Mouse (Mus musculus) macrophage (primary cell): ENCODE data around the gene Vwa5b2. TPM values are rescaled to one million over a fixed set of nuclear protein-coding genes. Genes with fewer than 3 reads are reported as not detected.

Experiments used
- H3K27ac ChIP-seq: fragments of 350-480 bp; formaldehyde crosslinking; 2 replicates; pipeline ENCODE4 v1.9.0; 2021
- H3K36me3 ChIP-seq: fragments of 350-480 bp; formaldehyde crosslinking; 2 replicates; pipeline ENCODE4 v1.9.0; 2021; ENCODE audit errors: inconsistent target
- H3K4me3 ChIP-seq: fragments of 350-480 bp; formaldehyde crosslinking; 2 replicates; pipeline ENCODE4 v1.9.0; 2021; ENCODE audit errors: inconsistent target
- H3K79me2 ChIP-seq: fragments of 350-480 bp; formaldehyde crosslinking; 2 replicates; pipeline ENCODE4 v1.9.0; 2021; ENCODE audit errors: inconsistent target
- WGBS: methylation state at CpG from one replicate; pipeline ENCODE4 v1.1.7; 2026; ENCODE audit warnings: inconsistent platforms; ENCODE audit not compliant: missing documents; 5-methylcytosine and 5-hydroxymethylcytosine counted together
- polyA plus RNA-seq: library from polyadenylated mRNA; stranded (reverse); fragments of 250-400 nt; gene quantifications from 3 replicates; pipeline ENCODE4 v1.2.4, GENCODE M21; 2018; ENCODE audit warnings: inconsistent platforms
- total RNA-seq, 78 experiments: library from RNA; depleted of rRNA; stranded (reverse); fragments of 250-400 nt; gene quantifications; 1 replicate in 9 of 78; 2 replicates in 24 of 78; 3 replicates in 43 of 78; 4 replicates in 2 of 78; pipeline ENCODE4 v1.2.4; 2018; ENCODE audit warnings: inconsistent platforms in 56 of 78

Gene Vwa5b2
- total RNA-seq (2018; cell fraction: chromatin; rRNA removed), result not detected
- not detected for total RNA-seq (2018; cell fraction: cytosol; rRNA removed)
- not detected for total RNA-seq (2018; cell fraction: nucleus; rRNA removed)
- polyA plus RNA-seq, result not detected in 3 replicates

- no peaks in the 10 kb centered on the region for H3K79me2 ChIP-seq
- no peaks in the 10 kb centered on the region for H3K36me3 ChIP-seq
- WGBS, result 5% methylated on average over 24 of the region's 24 CpGs
- H3K27ac ChIP-seq, result no peak within 1 kb of the TSS
- H3K4me3 ChIP-seq, result no peak within 1 kb of the TSS
These were observed at the start of gene Vwa5b2 for GRCm38 (mm10) chr16:20589366-20589938. Gene Vwa5b2, plus strand, starts transcription at chr16:20589471.

DNA sequence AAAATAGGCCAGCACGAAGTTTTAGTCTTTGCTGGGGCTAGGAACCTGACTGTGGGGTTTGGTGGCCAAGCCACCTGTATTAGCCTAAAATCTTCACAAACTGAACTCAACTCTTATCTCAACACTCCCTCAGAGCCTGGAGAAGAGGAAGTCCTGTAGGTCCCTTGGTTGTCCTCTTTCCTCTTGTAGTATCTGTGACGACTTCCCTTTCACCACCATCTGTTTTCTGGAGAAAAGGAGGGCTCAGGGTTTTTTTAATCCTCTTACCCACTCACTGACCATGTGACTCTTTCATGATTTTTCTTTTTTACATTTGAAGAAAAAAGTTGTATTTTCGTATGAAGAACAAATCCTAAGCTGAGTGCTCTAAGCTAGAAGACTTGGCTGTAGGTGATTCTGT, 49.6 kb upstream of the Vwa5b2 start:
- Histone ChIP-seq H3K36me3 (peaks cover 45% of the 10 kb centered on the region), H3K4me3 (no peak overlapping the region), H3K79me2 (peaks cover 60% of the 10 kb centered on the region), H3K27ac (peak overlapping the region; percentile 97)
- 50% methylated on average over 3 of the region's 3 CpGs for WGBS

- no peak overlapping the region for H3K4me3 ChIP-seq
- H3K27ac ChIP-seq, result peak overlapping the region; percentile 97
- peaks cover 58% of the 10 kb centered on the region for H3K79me2 ChIP-seq
- whole genome bisulfite sequencing, result 67% methylated on average over 4 of the region's 4 CpGs
- H3K36me3 ChIP-seq, result peaks cover 51% of the 10 kb centered on the region
These were observed 48.8 kb upstream of the Vwa5b2 start for GRCm38 (mm10) chr16:20540438-20540837.

DNA sequence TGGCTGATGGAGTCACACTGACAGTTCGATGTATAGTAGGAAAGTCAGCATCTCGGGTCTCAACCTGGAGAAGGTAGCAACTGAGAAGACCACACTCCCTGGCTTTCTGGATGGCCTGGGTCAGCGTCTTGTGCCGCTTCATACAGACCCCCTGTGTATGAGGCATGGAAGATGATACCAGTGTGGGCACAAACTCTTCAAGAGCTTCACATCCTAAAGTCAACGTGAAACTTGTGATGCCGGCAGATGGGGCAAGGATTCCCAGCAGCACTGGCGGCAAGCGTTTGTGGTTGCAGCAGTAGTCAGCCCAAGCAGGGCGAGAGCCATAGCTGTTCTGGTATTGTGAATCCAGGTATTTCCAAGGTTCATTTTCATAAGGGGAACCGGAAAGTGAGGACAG, 43.6 kb upstream of the Vwa5b2 start:
- 93% methylated on average over 10 of the region's 10 CpGs for WGBS
- Histone ChIP-seq H3K79me2 (peaks cover 44% of the 10 kb centered on the region), H3K27ac (no peak overlapping the region), H3K36me3 (peaks cover 49% of the 10 kb centered on the region), H3K4me3 (no peak overlapping the region)

GRCm38 (mm10) chr16:20547423-20547822, 41.8 kb upstream of the Vwa5b2 start:
- Histone ChIP-seq H3K27ac (no peak overlapping the region), H3K4me3 (peak overlapping the region; percentile 99; the same call in 1 of the 2 replicates), H3K36me3 (peaks cover 46% of the 10 kb centered on the region)

DNA sequence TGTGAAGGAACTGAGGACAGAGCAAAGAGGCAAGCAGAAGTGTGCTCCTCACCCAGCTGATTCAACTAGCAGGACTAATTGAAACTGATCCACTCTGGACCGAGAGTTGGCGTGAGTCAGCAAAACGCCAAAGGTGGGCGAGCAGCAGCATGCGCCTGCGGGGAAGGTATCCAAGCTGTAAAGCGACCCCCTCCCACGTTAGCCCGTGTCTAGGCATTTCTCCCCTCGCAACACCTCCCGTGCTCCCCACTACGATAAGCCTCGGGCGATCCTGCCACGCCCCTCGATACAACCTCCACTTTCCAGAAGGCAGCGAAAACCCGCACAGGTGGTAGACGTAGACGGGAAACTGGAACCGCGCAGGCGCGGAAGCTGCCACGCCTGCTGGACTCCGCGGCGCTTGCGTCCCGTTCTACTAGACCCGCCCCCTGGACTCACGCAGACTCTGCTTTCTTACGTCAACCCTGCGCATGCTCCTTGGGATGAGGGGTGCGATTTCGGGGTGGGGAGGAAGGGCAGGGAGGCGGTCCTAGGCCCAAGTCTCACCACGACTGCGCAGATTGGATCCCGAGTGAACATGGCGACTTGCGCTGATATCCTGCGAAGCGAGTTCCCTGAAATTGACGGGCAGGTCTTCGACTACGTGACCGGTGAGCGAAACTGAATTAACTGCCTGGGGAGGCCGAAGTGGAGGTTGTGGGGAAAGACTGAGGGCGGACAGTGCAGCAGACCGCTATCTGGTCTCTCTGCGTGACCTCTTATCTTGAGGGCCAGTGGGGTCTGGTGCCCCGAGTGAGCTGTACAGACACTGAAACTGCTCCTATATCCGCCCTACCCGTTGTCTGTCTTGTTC, 40.9 kb upstream of the Vwa5b2 start, which contains the start of gene Abcf3:
Abcf3 (plus strand) TSS at position 482 of the 853 bp plus-strand sequence.
- H3K79me2 ChIP-seq, result peaks cover 25% of the 10 kb centered on the region
- under 1% methylated on average over 56 of the region's 56 CpGs for WGBS
- peak within 1 kb of the TSS; percentile 74 for H3K27ac ChIP-seq
- peaks cover 46% of the 10 kb centered on the region for H3K36me3 ChIP-seq
- peak within 1 kb of the TSS; percentile 99 for H3K4me3 ChIP-seq

More at GRCm38 (mm10) chr16:20547423-20547822, 41.8 kb upstream of the Vwa5b2 start:
- WGBS, result 70% methylated on average over 5 of the region's 5 CpGs
- peaks cover 26% of the 10 kb centered on the region for H3K79me2 ChIP-seq

DNA sequence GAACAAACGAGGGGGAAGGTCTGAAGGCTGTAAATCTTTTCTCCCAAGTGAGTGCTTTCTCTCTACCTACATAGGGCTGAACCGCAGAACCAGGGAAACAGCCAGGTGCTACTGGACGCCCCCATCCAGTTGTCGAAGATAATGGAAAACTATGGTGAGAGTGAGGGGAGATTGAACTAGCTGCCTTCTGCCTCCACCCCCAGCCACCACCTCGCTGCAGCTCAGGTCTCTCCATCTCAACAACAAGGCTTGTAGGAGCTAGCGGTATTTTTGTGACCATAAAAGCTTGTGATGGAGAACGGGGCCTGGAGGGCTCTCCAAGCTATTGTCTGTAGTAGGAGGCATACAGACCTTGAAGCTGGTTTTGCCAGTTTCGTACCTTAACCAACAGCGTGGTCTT, 40.1 kb upstream of the Vwa5b2 start:
- peaks cover 25% of the 10 kb centered on the region for H3K79me2 ChIP-seq
- 50% methylated on average over 9 of the region's 9 CpGs for WGBS

GRCm38 (mm10) chr16:20551691-20552090, 37.6 kb upstream of the Vwa5b2 start:
- Histone ChIP-seq H3K4me3 (no peak overlapping the region), H3K27ac (no peak overlapping the region), H3K79me2 (peaks cover 25% of the 10 kb centered on the region), H3K36me3 (peaks cover 63% of the 10 kb centered on the region)
- WGBS, result 92% methylated on average over 5 of the region's 5 CpGs

More for the DNA sequence above, 40.1 kb upstream of the Vwa5b2 start:
- H3K4me3 ChIP-seq, result peak overlapping the region; percentile 99
- H3K36me3 ChIP-seq, result peaks cover 49% of the 10 kb centered on the region
- peak overlapping the region; percentile 74; the same call in 1 of the 2 replicates for H3K27ac ChIP-seq

- Histone ChIP-seq H3K36me3 (peaks cover 71% of the 10 kb centered on the region), H3K4me3 (no peak overlapping the region), H3K79me2 (peaks cover 25% of the 10 kb centered on the region), H3K27ac (no peak overlapping the region)
- WGBS, result 100% methylated on average over 1 of the region's 1 CpGs
These were observed 36.7 kb upstream of the Vwa5b2 start for GRCm38 (mm10) chr16:20552594-20552993.

- WGBS, result 94% methylated on average over 6 of the region's 6 CpGs
These were observed 34.3 kb upstream of the Vwa5b2 start for GRCm38 (mm10) chr16:20555000-20555399.

GRCm38 (mm10) chr16:20557381-20557780, 31.9 kb upstream of the Vwa5b2 start:
- WGBS, result 98% methylated on average over 5 of the region's 7 CpGs
- Histone ChIP-seq H3K27ac (no peak overlapping the region), H3K36me3 (peaks cover 95% of the 10 kb centered on the region), H3K79me2 (no peaks in the 10 kb centered on the region), H3K4me3 (no peak overlapping the region)

More at GRCm38 (mm10) chr16:20555000-20555399, 34.3 kb upstream of the Vwa5b2 start:
- Histone ChIP-seq H3K36me3 (peaks cover 93% of the 10 kb centered on the region), H3K79me2 (peaks cover 5% of the 10 kb centered on the region; the same call in 1 of the 2 replicates), H3K4me3 (no peak overlapping the region), H3K27ac (no peak overlapping the region)

DNA sequence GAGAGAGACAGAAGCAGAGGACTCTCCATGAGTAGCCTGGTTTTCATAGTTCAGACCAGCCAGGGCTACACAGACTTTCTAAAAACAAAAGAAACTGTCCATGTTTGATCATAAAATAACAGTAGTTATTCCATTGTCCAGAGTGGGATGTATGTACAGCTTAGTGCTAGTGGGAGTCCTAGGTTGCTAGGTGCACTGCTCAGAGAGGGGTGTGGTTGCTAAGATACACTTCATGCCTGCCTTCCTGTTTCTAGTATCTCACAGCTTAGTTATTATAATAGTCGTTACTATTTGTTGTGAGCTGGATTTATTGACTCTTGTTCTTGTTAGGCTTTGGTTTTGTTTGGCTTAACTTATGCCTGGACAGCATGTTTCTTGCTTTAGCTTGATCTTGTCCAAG, 24.2 kb upstream of the Vwa5b2 start:
- no peaks in the 10 kb centered on the region for H3K79me2 ChIP-seq
- H3K36me3 ChIP-seq, result peaks cover 21% of the 10 kb centered on the region; the same call in 1 of the 2 replicates
- no peak overlapping the region for H3K27ac ChIP-seq
- H3K4me3 ChIP-seq, result no peak overlapping the region
- WGBS, result 42% methylated on average over 1 of the region's 1 CpGs

DNA sequence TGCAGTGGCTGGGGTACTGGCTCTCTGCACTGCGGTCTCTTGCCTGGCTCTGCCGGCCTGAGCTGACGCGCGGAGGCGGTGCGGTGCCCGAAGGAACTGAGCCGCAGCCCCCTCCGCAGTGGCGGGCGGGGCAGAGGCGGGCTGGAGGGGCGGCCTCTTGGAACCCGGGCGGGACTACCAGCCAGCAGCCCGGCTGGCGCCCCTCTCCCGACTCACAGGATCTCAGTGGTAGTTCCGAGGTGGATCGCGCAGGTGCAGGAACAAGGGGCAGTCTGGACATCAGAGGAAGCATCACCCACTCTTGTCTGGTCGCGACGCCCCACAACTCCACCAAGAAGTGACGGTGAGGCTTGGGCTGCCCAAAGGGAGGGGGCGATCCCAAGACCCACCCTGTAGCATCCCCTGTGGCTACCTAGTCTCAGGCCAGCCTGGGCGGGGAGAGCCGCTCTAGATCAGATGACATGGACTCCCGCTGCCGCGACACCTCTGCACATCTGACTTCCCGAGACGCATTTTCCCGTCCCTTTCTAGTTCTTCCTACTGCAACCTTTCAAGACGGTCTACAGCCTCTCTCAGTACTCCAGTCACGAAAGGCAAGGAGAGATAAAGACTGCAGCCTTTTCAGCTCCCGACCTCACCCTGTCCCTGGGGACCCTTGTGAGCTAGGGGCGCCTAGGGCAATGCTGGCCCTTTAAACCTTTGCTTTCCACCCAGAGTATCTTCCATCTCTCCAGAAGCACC, 838 bp downstream of the Vwa5b2 start:
- 2% methylated on average over 36 of the region's 39 CpGs for WGBS
- no peak overlapping the region for H3K4me3 ChIP-seq
- no peak overlapping the region for H3K27ac ChIP-seq
- H3K36me3 ChIP-seq, result no peaks in the 10 kb centered on the region
- no peaks in the 10 kb centered on the region for H3K79me2 ChIP-seq

GRCm38 (mm10) chr16:20590680-20591038, 1.4 kb downstream of the Vwa5b2 start:
- H3K79me2 ChIP-seq, result no peaks in the 10 kb centered on the region
- WGBS, result 2% methylated on average over 10 of the region's 17 CpGs
- no peak overlapping the region for H3K4me3 ChIP-seq
- H3K36me3 ChIP-seq, result no peaks in the 10 kb centered on the region
- H3K27ac ChIP-seq, result no peak overlapping the region
